Mouse (Mus musculus) myocyte (in vitro differentiated cells): ENCODE data around the gene Olfr414.

Experiments used
- CEBPB ChIP-seq: IDR thresholded peaks from 2 replicates; pipeline ENCODE4 v1.6.1; 2011; ENCODE audit warnings: mild to moderate bottlenecking, moderate library complexity; ENCODE audit not compliant: poor library complexity, insufficient read depth, severe bottlenecking
- E2F4 ChIP-seq: IDR thresholded peaks from one replicate; pipeline ENCODE4 v1.6.1; 2011; ENCODE audit warnings: mild to moderate bottlenecking, control low read depth, moderate library complexity; ENCODE audit not compliant: insufficient read depth
- MAX ChIP-seq: IDR thresholded peaks from one replicate; pipeline ENCODE4 v1.6.1; 2011; ENCODE audit warnings: low read depth, mild to moderate bottlenecking, control low read depth
- MYOD1 ChIP-seq, 3 experiments: IDR thresholded peaks; one replicate each; pipeline ENCODE4 v1.6.1; 2011; ENCODE audit warnings: control low read depth in 2 of 3, low read depth in 2 of 3, mild to moderate bottlenecking in 2 of 3, moderate library complexity in 1 of 3; ENCODE audit not compliant: insufficient read length in 2 of 3, control insufficient read depth in 1 of 3
- MYOG ChIP-seq, 3 experiments: IDR thresholded peaks; one replicate each; pipeline ENCODE4 v1.6.1; 2011; ENCODE audit warnings: control low read depth in 2 of 3, low read depth in 2 of 3, mild to moderate bottlenecking in 2 of 3; ENCODE audit not compliant: insufficient read length in 2 of 3, control insufficient read depth in 1 of 3, insufficient read depth in 1 of 3
- POLR2A ChIP-seq: IDR thresholded peaks from one replicate; pipeline ENCODE4 v1.6.1; 2011; ENCODE audit warnings: low read depth, mild to moderate bottlenecking, control low read depth, moderate library complexity; ENCODE audit not compliant: insufficient read length
- POLR2AphosphoS2 ChIP-seq: IDR thresholded peaks from one replicate; pipeline ENCODE4 v1.6.1; 2011; ENCODE audit warnings: low read depth, control low read depth; ENCODE audit not compliant: insufficient read length
- REST ChIP-seq: IDR thresholded peaks from one replicate; pipeline ENCODE4 v1.6.1; 2011; ENCODE audit warnings: mild to moderate bottlenecking, control low read depth, moderate library complexity; ENCODE audit not compliant: insufficient read depth, insufficient read length
- SRF ChIP-seq: IDR thresholded peaks from one replicate; pipeline ENCODE4 v1.6.1; 2011; ENCODE audit warnings: low read depth; ENCODE audit not compliant: control insufficient read depth, insufficient read length
- TCF12 ChIP-seq: IDR thresholded peaks from one replicate; pipeline ENCODE4 v1.6.1; 2011; ENCODE audit warnings: mild to moderate bottlenecking, control low read depth; ENCODE audit not compliant: poor library complexity, insufficient read depth, severe bottlenecking
- TCF3 ChIP-seq: IDR thresholded peaks from one replicate; pipeline ENCODE4 v1.6.1; 2011; ENCODE audit warnings: low read depth, control low read depth; ENCODE audit not compliant: insufficient read length
- USF1 ChIP-seq: IDR thresholded peaks from one replicate; pipeline ENCODE4 v1.6.1; 2011; ENCODE audit warnings: low read depth, mild to moderate bottlenecking, control low read depth, moderate library complexity

DNA sequence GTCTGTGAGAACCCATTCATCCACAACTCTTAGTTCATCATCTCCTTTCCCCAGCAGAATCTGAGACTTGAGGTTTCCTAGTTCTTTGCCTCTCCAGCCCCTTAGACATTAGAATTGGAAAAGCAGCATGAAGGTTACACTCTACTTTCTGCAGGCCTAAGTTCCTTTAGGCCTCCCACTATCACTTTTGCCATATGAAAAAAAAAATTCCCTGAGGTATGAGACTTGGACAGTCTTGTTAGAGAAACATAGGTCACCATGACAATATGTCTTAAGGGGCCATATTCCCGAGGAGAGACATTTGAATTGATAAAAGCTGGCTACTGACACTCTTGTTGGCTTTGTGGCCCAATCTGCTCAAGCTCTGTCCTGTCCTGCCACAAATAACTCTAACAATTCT is at the start of gene Olfr414:
- no peak for TF ChIP-seq POLR2A
- no peak for TF ChIP-seq MAX
- TF ChIP-seq POLR2AphosphoS2: no peak
- no peak for TF ChIP-seq TCF3
- TF ChIP-seq TCF12: no peak
- TF ChIP-seq E2F4: no peak
- TF ChIP-seq MYOG (IDR thresholded peaks at IDR 0.05; ENCODE audit: control insufficient read depth in 1 of 3, insufficient read depth in 1 of 3, insufficient read length in 2 of 3, low read depth in 2 of 3): no peak
- TF ChIP-seq USF1: no peak
- TF ChIP-seq MYOD1 (IDR thresholded peaks at IDR 0.05; ENCODE audit: control insufficient read depth in 1 of 3, insufficient read length in 2 of 3, low read depth in 2 of 3): no peak
- no peak for TF ChIP-seq SRF
- TF ChIP-seq REST: no peak
- TF ChIP-seq CEBPB: no peak
